Mouse (Mus musculus) liver, embryonic 14.5 days (tissue): ENCODE data around the gene Kalrn. TPM values are rescaled to one million over a fixed set of nuclear protein-coding genes. Genes with fewer than 3 reads are reported as not detected.

Experiments
- ATAC-seq: fragments of 200-750 bp; cut with Nextera tagmentation; 2 replicates; pipeline ENCODE4 v1.8.0; 2017; ENCODE audit warnings: moderate number of reproducible peaks, mild to moderate bottlenecking, moderate library complexity; ENCODE audit not compliant: insufficient read depth
- DNase-seq, 3 experiments: peaks; one replicate each; pipeline ENCODE4 v3.0.0-alpha.2; 2012 to 2013; ENCODE audit warnings: low read depth in 3 of 3, low spot score in 3 of 3
- H3K27ac ChIP-seq: fragments of 300-500 bp; sonication (generic); 2 replicates; pipeline ENCODE4 v1.5.1; 2014; ENCODE audit warnings: moderate library complexity, mild to moderate bottlenecking, control low read depth, inconsistent platforms
- H3K27me3 ChIP-seq: fragments of 300-500 bp; sonication (generic); 2 replicates; pipeline ENCODE4 v1.6.1; 2014; ENCODE audit warnings: mild to moderate bottlenecking, low read length, moderate library complexity; ENCODE audit not compliant: control insufficient read depth, insufficient read depth
- H3K36me3 ChIP-seq: fragments of 300-500 bp; sonication (generic); replicated peaks from 2 replicates; pipeline ENCODE4 v1.6.1; 2014; ENCODE audit warnings: low read depth; ENCODE audit not compliant: control insufficient read depth, insufficient read depth
- H3K4me1 ChIP-seq, 2 experiments: fragments of 200-500 bp in 1 of 2; fragments of 300-500 bp in 1 of 2; sonication (generic) in 1 of 2; replicated peaks; 2 replicates each; pipeline ENCODE4 v1.6.1; 2012 to 2014; ENCODE audit warnings: antibody characterized with exemption in 1 of 2, inconsistent platforms in 1 of 2, low read length in 1 of 2; ENCODE audit not compliant: control insufficient read depth in 2 of 2, insufficient read depth in 2 of 2
- H3K4me2 ChIP-seq: fragments of 300-500 bp; sonication (generic); 2 replicates; pipeline ENCODE4 v1.6.1; 2014; ENCODE audit warnings: low read depth, mild to moderate bottlenecking, control low read depth, moderate library complexity
- H3K4me3 ChIP-seq, 2 experiments: fragments of 200-500 bp in 1 of 2; fragments of 300-500 bp in 1 of 2; sonication (generic) in 1 of 2; 2 replicates each; pipeline ENCODE4 v1.5.1; 2012 to 2014; ENCODE audit warnings: low read depth in 2 of 2, low read length in 2 of 2, mild to moderate bottlenecking in 2 of 2, control low read depth in 1 of 2, inconsistent platforms in 1 of 2, moderate library complexity in 1 of 2; ENCODE audit not compliant: insufficient read depth in 1 of 2
- H3K9ac ChIP-seq: fragments of 300-500 bp; sonication (generic); replicated peaks from 2 replicates; pipeline ENCODE4 v1.6.1; 2014; ENCODE audit warnings: mild to moderate bottlenecking, control low read depth, moderate library complexity
- H3K9me3 ChIP-seq: fragments of 300-500 bp; sonication (generic); 2 replicates; pipeline ENCODE4 v1.6.1; 2016; ENCODE audit warnings: low read length, mixed read lengths; ENCODE audit not compliant: control insufficient read depth
- CTCF ChIP-seq: IDR thresholded peaks from 2 replicates; pipeline ENCODE4 v1.5.1; 2016; ENCODE audit warnings: antibody characterized with exemption, low read depth, control low read depth
- EP300 ChIP-seq: IDR thresholded peaks from 2 replicates; pipeline ENCODE4 v1.6.1; 2016; ENCODE audit warnings: antibody characterized with exemption, low read depth
- WGBS: fragments of 180-500 bp; shearing (Covaris S2); extraction: QIAGEN DNeasy Blood & Tissue Kit; methylation state at CpG from one replicate; pipeline ENCODE4 v1.1.7; 2014; ENCODE audit not compliant: insufficient replicate concordance; 5-methylcytosine and 5-hydroxymethylcytosine counted together
- polyA plus RNA-seq, 2 experiments: library from polyadenylated mRNA; depleted of rRNA in 1 of 2; stranded (reverse) in 1 of 2; unstranded in 1 of 2; fragments of >200 nt; fragmentation: Nextera tagmentation in 1 of 2; extraction: Ambion mirVana in 1 of 2; gene quantifications; 2 replicates each; pipeline versions ENCODE4 v1.2.1 to v1.2.3; 2012 to 2014

The Kalrn gene
- polyA plus RNA-seq, 2 experiments: 7.2 to 8.5 TPM

- DNase-seq (no peak), ATAC-seq (no peak)
- H3K9ac ChIP-seq: no peak overlapping the region
- TF ChIP-seq EP300 (no peak), CTCF (no peak)
- WGBS: 66% methylated on average over 2 of the region's 2 CpGs
- H3K4me2 ChIP-seq: no peak overlapping the region
- H3K4me1 ChIP-seq: no peaks in the 10 kb centered on the region
- H3K9me3 ChIP-seq: no peaks in the 10 kb centered on the region
- no peaks in the 10 kb centered on the region for H3K36me3 ChIP-seq
- no peak overlapping the region for H3K4me3 ChIP-seq
- H3K27ac ChIP-seq: no peak overlapping the region
- no peaks in the 10 kb centered on the region for H3K27me3 ChIP-seq
Measured at GRCm38 (mm10) chr16:34560411-34560810, 12.9 kb downstream of the Kalrn start.

GRCm38 (mm10) chr16:34557891-34558290 lies 15.4 kb downstream of the Kalrn start:
- Histone ChIP-seq H3K9me3 (no peaks in the 10 kb centered on the region), H3K9ac (no peak overlapping the region), H3K27me3 (no peaks in the 10 kb centered on the region), H3K4me3 (no peak overlapping the region), H3K36me3 (no peaks in the 10 kb centered on the region), H3K4me1 (no peaks in the 10 kb centered on the region), H3K4me2 (no peak overlapping the region), H3K27ac (no peak overlapping the region)
- TF ChIP-seq EP300: no peak
- no peak for TF ChIP-seq CTCF
- DNase-seq (no peak), ATAC-seq (no peak)
- WGBS: 56% methylated on average over 6 of the region's 6 CpGs

- Histone ChIP-seq H3K4me2 (no peak overlapping the region), H3K27me3 (no peaks in the 10 kb centered on the region), H3K9me3 (no peaks in the 10 kb centered on the region), H3K4me1 (no peaks in the 10 kb centered on the region), H3K4me3 (no peak overlapping the region), H3K27ac (no peak overlapping the region), H3K36me3 (no peaks in the 10 kb centered on the region), H3K9ac (no peak overlapping the region)
- TF ChIP-seq CTCF (no peak), EP300 (no peak)
- 83% methylated on average over 1 of the region's 1 CpGs for WGBS
- DNase-seq: no peak
- ATAC-seq: no peak
Measured at GRCm38 (mm10) chr16:34552731-34553130, 20.6 kb downstream of the Kalrn start.

- WGBS: 51% methylated on average over 5 of the region's 5 CpGs
- Histone ChIP-seq H3K4me2 (no peak overlapping the region), H3K27ac (no peak overlapping the region), H3K9me3 (no peaks in the 10 kb centered on the region), H3K36me3 (no peaks in the 10 kb centered on the region), H3K9ac (no peak overlapping the region), H3K27me3 (no peaks in the 10 kb centered on the region), H3K4me3 (no peak overlapping the region), H3K4me1 (no peaks in the 10 kb centered on the region)
- ATAC-seq (no peak), DNase-seq (no peak)
- TF ChIP-seq CTCF (no peak), EP300 (no peak)
Measured at GRCm38 (mm10) chr16:34549470-34549999, 23.8 kb downstream of the Kalrn start.

- TF ChIP-seq CTCF: no peak
- TF ChIP-seq EP300: no peak
- H3K4me3 ChIP-seq: no peak overlapping the region
- H3K4me2 ChIP-seq: no peak overlapping the region
- no peak for DNase-seq
- no peak overlapping the region for H3K9ac ChIP-seq
- H3K36me3 ChIP-seq: no peaks in the 10 kb centered on the region
- no peaks in the 10 kb centered on the region for H3K4me1 ChIP-seq
- H3K27ac ChIP-seq: no peak overlapping the region
- H3K27me3 ChIP-seq: no peaks in the 10 kb centered on the region
- no peak for ATAC-seq
- 63% methylated on average over 6 of the region's 6 CpGs for WGBS
- H3K9me3 ChIP-seq: no peaks in the 10 kb centered on the region
Measured at GRCm38 (mm10) chr16:34546805-34547509, 26.4 kb downstream of the Kalrn start.
